In genomic region chr10:52533893-52534287, GRCm38 (mm10) we compare ENCODE assay signal across 10 mouse cellular contexts.
DNase-seq lines count a peak whose midpoint lies in the region; ATAC-seq and TF ChIP-seq lines count a peak whose summit lies in the region.
"Had no signal": no experiment of that assay in that cellular context is flagged by ENCODE, and none has a peak within 500 bp of the region (broad histone marks: within the 10 kb centered on the region; RNA-seq: fewer than 3 reads in every experiment).

No protein-coding gene starts in this region.

- peak; percentile 40; the same call in 1 of the 2 replicates for ATAC-seq in forebrain, embryonic 13.5 days
- ATAC-seq in inflammation-experienced regulatory T-cells, adult 6 months: no peak
- no peak for ATAC-seq in activated CD4-positive, CD25-positive, alpha-beta regulatory T cell, adult 4 months

- H3K36me3 ChIP-seq in ES-E14 (ENCODE audit: control insufficient read depth, insufficient read depth, low read length, poor library complexity, severe bottlenecking): no peaks in the 10 kb centered on the region
- H3K36me3 ChIP-seq in forebrain, embryonic 13.5 days (ENCODE audit: poor library complexity, severe bottlenecking): no peaks in the 10 kb centered on the region
- H3K36me3 ChIP-seq: limb, embryonic 12.5 days had no signal

- no peaks in the 10 kb centered on the region for H3K9me3 ChIP-seq in ES-E14 (ENCODE audit: control insufficient read depth, insufficient read depth, low read depth, low read length)
- H3K9me3 ChIP-seq in forebrain, embryonic 13.5 days (replicated peaks): no peaks in the 10 kb centered on the region
- H3K9me3 ChIP-seq: limb, embryonic 12.5 days had no signal

- H3K27ac ChIP-seq in ES-E14 (ENCODE audit: insufficient read depth, low read depth, low read length, poor library complexity, severe bottlenecking): no peak overlapping the region
- no peak overlapping the region for H3K27ac ChIP-seq in forebrain, embryonic 13.5 days
- H3K27ac ChIP-seq: limb, embryonic 12.5 days had no signal

- H3K4me1 ChIP-seq in ES-E14 (ENCODE audit: control insufficient read depth in 2 of 2, insufficient read depth in 2 of 2, low read length in 2 of 2, poor library complexity in 1 of 2): no peaks in the 10 kb centered on the region
- H3K4me1 ChIP-seq in forebrain, embryonic 13.5 days: no peaks in the 10 kb centered on the region
- H3K4me1 ChIP-seq: limb, embryonic 12.5 days had no signal

- in situ Hi-C loops in ES-E14 (cut with MboI; ENCODE audit: low sequenced_read_pairs in 2 of 2, unreplicated experiment in 2 of 2): no loop called here

- no peaks in the 10 kb centered on the region for H3K27me3 ChIP-seq in forebrain, embryonic 13.5 days
- H3K27me3 ChIP-seq: limb, embryonic 12.5 days had no signal

- no peak overlapping the region for H3K4me3 ChIP-seq in ES-E14 (ENCODE audit: insufficient read depth in 1 of 2, low read depth in 1 of 2, low read length in 2 of 2, poor library complexity in 1 of 2, severe bottlenecking in 1 of 2)
- H3K4me3 ChIP-seq in forebrain, embryonic 13.5 days: no peak overlapping the region
- H3K4me3 ChIP-seq: erythroblast, embryonic 14.5 days; limb, embryonic 12.5 days had no signal

- WGBS in forebrain, embryonic 13.5 days: 44% methylated on average over 4 of the region's 4 CpGs

- DNase-seq in kidney, postnatal 14 days: peak; percentile 18
- DNase-seq in kidney, adult 18-20 months: no peak
- DNase-seq in ES-E14 (ENCODE audit: low read depth, low spot score): peak; percentile 40
- DNase-seq in adrenal gland, postnatal 36 days: peak; percentile 24 to 27
- DNase-seq in naive thymus-derived CD4-positive, alpha-beta T cell, adult 2 months (ENCODE audit: low read depth): peak; percentile 2

- no peak overlapping the region for H3K4me2 ChIP-seq in forebrain, embryonic 13.5 days
- H3K4me2 ChIP-seq: limb, embryonic 12.5 days had no signal

- no peak overlapping the region for H3K9ac ChIP-seq in ES-E14 (ENCODE audit: insufficient read depth, low read depth, low read length, poor library complexity, severe bottlenecking)
- H3K9ac ChIP-seq in forebrain, embryonic 13.5 days: no peak overlapping the region
- H3K9ac ChIP-seq: limb, embryonic 12.5 days had no signal

TF ChIP-seq in ES-E14, 5 proteins besides CTCF, POLR2A, EP300 and RAD21:
- TF ChIP-seq CHD2 (IDR thresholded peaks at IDR 0.05; ENCODE audit: low read depth, low read length): no peak
- no peak for TF ChIP-seq ZNF384 (IDR thresholded peaks at IDR 0.05; ENCODE audit: low read depth, low read length)
- no peak for TF ChIP-seq HCFC1 (IDR thresholded peaks at IDR 0.05; ENCODE audit: borderline replicate concordance, insufficient read depth, low read length)
- no peak for TF ChIP-seq ZC3H11A (IDR thresholded peaks at IDR 0.05; ENCODE audit: borderline replicate concordance, low read depth, low read length)
- TF ChIP-seq MAFK (IDR thresholded peaks at IDR 0.05; ENCODE audit: insufficient read depth, low read depth, low read length): no peak
